Mouse (Mus musculus) left cerebral cortex, adult 8-10 months (tissue): ENCODE measurements around the gene Slc7a11. TPM values are rescaled to one million over a fixed set of nuclear protein-coding genes. Genes with fewer than 3 reads are reported as not detected.
"Not testable (repeated sequence)": the region's sequence is repeated elsewhere in the genome, so short reads cannot be mapped to it uniquely, and the experiment has no call there.

Source experiments
- DNase-seq, 2 experiments: peaks; one replicate each; pipeline ENCODE4 v3.0.0; 2022; ENCODE audit warnings: low spot score in 2 of 2
- total RNA-seq, 4 experiments: library from RNA; stranded (reverse); gene quantifications; 2 replicates each; pipeline ENCODE4 v1.2.4; 2022

The Slc7a11 gene
- total RNA-seq: 10 to 100 TPM; 24.7 to 31.4 (median 25.8) TPM

DNA sequence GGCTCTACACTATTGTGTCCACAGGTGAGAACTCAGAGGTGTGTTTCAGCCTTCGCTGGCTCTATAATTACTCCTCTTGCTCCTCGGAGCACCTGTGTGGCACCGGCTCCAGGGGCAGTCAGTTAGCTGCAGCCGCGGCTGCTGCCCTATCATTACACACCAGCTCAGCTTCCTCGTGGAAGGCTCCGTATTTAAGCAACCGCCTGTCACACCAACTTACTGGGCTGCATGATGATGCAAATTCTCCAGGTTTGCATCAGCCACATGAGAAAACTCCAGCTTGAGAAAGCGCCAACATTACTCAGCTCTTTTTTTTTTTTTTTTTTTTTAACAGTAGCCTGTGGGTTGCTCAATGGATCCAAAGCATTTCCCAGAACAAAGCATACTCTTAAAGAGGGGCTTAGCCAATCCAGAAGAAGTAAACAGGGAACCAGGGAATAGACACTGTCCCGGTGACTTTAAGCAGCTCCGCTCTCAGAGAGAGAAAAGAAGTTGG, at the start of gene Slc7a11:
Gene Slc7a11, minus strand, starts transcription at position 194 of the 496 bp plus-strand sequence.
- DNase-seq: peak in 1 of 2 experiments; percentile 25

DNA sequence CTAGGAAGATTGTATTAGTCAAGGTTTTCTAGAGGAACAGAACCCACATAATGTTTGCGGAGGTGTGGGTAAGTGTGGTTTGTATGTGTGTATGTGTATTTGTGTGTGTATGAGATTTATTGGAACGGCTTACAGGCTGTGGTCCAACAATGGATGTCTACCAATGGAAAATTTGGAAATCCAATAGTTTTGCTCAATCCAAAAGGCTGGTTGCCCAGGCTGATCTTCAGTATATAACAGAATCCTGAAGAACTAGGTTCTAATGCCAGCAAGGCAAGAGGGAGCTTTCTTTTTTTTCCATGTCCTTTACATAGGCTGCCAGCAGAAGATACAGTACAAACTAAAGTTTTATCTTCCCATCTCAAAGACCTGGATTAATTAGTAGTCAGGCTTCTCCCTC, 48.3 kb upstream of the Slc7a11 start:
- no peak for DNase-seq

DNA sequence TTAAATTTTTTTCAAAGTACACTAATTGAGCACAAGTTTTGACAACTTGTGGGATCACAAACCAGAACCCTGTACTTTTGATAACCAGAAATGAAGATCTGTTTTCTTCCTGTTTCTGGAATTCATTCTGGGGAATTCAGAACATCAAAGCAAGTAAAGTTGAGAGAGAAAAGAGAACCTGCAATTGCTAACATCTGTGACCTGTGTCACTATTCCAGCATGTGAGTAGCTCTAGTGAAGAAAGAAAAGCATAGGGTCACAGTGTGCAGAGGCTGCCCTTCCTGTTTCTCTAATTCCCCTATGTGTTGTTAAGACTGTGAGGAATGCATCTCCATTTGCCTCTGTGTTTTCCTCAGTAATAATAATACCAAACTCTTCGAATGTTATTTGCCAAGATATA, 40.7 kb upstream of the Slc7a11 start:
- DNase-seq: no peak

DNA sequence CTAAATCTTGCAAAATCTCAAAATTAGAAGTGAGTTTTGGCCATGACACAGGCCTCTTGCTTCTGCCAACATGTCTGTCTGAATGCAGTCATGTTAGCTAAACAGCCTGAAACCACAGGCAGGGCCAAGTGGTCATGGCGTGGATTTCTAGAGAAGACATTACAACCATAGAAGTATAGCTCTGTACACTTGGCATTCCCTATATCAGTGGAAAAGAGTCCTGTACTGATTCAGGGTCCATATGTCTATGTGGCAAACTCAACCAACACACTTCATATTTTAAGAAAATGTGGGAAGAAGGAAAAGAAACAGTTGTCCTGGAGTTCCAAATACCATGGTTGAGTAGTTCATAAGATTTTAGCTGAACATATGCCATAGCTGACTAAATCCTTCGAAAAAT, 18.8 kb upstream of the Slc7a11 start:
- DNase-seq: peak in 1 of 2 experiments; percentile 53

DNA sequence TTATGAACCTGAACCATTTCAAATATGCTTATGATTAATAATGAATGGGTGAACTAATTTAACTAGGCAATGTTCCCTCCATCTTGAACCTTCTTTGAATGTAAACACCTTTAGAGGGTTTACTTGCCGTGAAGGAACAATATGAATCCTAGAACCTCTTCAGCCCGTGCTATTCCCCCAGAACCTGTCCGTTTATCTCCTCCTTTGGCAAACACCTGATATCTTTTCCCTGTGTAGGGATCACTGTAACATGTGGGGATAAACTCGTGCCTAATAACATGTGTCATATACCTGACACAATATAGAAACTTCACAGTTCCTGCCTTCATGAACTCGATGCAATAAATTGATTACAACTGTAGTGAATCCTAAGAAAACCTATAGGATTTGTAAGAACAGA, 13.7 kb upstream of the Slc7a11 start:
- DNase-seq: no peak

DNA sequence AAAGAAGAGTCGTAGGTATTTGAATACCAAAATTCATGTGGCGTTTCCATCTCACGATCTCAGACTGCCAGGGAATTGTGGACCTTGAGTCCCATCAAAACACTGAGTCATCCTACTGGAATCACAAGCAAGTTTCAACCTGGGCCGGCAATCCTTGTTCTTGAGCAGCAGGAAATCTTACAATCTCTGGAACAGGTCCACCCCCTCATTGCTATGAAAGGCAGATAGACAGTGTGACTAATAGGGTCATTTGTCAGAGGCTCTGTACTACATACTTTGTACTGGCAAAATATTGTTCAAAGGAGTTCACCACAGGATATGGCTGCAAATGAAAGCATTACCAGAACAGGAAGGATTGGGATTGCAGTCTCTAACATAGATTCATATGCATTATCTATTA, 13.2 kb upstream of the Slc7a11 start:
- DNase-seq: no peak

DNA sequence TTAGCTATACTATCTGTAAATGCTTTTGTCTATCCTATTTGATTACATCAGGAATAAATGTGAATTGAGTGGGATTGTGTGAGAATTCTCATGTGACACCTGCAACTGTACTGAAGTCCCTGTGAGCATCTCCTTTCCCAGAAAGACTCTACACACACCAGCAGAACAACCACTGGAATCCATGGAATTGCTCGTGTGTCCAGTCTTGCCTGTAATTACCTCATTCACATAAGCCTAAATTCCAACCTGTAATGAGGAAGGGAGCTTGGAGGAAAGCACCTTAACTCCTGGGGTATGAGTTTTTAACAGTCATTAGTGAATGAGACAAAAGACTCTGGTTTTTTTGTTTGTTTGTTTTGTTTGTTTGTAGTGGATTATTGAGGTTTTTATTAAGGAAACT, 12.6 kb upstream of the Slc7a11 start:
- DNase-seq: no peak

DNA sequence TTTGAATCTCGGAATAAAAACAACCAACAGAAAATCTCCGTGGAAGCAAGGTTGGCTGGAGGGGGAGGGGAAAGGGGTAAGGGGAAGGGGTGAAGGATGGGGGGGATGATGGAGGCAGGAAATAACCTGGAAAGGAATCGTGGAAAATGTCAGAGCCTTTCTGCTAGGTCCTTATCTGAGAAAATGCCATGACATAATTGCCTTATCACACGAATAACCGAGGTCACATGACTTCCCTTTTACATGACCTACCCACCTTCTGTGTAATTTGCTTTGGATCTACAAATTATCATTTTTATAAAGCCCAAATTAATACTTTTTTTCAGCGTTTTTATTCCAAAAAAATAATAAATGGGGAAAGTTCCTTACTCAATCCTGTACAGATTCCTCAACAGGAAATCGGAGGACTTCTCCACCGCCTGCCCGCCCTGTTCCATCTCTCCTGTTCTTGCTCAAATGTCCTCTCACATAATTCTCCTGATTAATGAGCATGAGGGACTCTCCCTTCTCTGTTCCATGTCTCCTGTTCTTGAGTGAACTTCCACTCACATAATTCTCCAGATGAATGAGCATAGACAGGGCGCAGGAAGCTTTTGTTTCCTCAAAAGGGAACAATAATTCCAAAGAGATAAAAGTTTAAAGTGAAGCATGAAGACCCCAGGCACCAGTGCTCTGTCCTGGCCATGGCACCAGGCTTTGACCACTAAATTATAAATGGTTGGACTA, 1.8 kb upstream of the Slc7a11 start:
- no peak for DNase-seq

DNA sequence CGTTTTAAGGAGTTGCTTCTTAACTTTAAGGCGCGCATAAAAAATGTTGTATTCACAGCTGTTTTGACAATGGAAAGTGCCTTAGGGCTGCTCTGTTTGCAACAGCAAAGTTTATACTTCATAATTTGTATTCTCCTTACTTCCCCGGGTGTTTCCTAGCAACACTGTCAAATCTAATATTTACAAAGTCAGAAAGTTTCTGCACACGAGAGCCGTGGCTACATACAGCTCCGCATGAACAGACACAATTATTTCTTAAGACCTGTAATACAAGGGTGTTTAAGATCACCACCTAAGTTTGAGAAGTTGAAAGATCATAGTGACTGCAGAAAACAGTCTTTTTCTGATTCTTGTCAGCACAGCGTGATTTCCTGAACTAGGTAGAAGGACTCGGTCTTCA, 528 bp upstream of the Slc7a11 start:
- DNase-seq: no peak

DNA sequence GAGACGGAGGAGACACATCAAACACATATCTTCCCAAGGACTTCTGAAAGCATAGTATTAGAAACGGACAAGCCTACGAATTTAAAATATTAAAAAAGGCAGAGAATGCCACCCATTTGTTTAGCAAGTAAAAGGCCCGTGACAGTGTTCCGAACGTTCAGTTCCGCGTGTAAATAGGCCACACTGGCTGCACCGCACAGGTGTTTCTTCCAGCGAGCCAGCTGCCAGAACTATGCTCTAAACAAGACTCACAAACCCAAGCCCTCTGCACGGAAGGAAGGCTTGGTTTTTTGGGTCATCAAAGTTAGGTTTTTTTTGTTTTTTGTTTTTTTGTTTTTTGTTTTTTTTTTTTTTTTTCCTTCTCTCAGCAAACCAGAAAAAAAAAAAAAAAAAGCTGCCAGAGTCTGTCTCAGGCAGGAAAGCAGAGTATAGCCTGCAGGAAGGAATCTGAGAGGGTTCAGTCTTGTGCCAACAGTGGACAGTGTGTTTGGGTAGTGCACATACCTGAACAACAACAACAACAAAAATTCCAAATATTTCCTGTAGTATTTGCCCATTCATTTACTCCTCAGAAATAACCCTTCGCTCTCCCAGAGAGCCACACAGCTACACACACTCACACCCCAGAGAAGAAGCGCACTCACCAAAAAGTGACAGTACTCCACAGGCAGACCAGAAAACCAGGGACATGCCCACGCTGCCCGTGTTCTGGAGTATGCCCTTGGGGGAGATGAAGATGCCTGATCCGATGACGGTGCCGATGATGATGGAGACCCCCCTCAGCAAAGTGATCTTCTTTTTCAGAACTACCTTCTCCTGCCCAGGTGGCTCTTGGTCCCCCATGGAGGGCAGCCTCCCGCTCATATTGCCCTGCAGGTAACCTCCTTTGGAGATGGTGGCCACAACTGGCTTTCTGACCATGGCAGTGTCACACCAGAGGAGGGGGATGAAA, 797 bp downstream of the Slc7a11 start:
- DNase-seq: no peak

DNA sequence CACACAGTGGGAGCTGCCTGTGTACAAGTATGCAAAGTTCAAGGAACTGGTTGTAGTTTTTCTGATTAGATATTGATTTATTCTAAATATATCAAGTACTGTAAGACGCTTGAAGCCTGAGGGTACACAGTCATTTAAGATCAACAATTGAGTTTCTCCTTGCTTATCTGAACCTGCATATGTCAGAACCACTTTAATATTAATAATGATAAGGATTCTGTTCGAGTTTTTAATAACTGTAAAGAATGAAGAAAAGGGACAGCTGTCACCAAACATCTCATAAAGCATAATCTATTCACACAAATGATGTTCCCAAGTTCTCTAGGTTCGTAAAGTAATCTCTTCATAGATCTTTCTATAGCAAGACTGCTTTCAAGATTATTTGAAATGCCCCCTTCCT, 2.1 kb downstream of the Slc7a11 start:
- DNase-seq: no peak

DNA sequence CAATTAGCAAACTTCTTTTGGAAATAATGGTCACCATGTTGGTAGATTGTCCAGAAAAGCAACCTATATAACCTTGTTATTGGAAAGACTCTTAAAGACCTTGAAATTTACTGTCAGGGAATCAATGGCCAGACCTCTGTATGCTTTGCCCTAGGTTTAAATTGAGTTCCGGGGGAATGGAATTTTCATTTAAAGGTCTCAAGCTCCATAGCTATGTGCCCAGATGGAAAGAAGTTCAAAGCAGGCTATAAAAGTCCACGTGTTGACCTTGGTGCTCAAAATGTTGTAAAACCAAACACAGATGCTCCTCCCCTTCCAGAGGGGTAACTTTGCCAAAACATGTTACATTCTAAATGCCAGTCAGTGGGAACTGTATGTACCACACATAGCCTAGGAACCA, 3.0 kb downstream of the Slc7a11 start:
- DNase-seq: no peak

DNA sequence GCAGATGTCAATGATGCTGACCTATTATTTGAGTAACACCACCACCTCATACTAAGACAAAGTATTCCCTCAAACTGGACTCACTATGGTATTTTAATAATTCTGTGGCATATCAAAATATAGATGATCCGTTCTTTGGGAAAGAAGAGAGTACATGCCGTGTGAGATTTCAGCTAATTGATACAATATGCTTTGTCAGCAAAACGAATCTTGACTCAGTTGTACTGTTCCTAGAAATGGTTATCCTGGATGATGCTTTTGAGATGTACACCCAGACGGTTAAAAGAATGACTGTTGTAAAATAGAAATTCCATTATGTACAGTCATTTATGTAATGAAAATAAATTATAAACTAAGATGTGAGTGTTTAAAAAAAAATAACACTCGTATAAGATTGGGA, 4.0 kb downstream of the Slc7a11 start:
- DNase-seq: no peak

DNA sequence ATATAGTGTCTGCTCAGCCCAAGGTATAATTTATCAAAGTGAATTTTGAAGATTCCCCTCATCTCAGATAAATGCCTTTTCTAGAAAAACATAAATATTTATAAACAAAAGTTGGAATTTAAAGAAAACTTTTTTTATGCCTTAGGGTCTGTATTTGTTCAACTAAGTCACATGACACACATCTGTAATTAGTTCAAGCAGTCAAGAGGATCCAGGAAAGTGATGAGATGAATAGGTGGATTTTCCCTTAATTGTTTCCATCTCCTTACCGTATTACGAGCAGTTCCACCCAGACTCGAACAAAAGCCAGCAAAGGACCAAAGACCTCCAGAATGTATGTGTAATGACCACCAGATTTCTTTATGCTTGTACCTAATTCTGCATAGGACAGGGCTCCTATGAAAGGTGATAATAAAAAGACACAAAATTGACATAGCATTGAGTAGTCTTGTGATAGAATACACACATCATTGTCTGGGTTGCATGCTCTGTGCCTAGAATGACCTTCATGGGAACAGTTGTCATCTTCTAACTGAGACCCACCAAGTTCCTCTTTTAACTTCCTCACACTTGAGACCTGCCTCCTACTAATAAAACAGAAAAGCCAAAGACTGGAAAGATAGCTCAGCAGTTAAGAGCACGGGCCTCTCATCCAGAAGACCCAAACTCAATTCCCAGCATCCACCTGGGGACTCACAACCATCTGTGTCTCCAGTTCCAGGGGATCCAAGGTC, 4.7 kb downstream of the Slc7a11 start:
- no peak for DNase-seq

DNA sequence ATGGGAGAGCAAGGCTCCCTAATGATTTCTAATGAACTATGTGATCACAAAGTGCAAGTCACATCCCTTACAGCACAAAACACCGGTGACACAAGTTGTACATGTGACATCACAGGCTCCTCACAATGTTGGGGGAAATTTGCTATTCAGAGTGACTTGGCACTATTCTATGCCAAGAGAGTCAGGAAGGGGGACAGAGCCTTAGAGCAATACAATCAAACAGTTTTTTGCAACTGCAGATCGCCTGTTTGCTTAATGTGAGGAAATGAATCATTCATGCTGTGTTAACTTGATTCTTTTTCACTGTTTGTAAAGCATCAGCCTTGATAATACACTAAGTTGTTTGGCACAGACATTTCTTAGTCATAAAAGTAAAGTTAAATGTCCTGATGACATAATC, 5.3 kb downstream of the Slc7a11 start:
- DNase-seq: not testable (repeated sequence)

DNA sequence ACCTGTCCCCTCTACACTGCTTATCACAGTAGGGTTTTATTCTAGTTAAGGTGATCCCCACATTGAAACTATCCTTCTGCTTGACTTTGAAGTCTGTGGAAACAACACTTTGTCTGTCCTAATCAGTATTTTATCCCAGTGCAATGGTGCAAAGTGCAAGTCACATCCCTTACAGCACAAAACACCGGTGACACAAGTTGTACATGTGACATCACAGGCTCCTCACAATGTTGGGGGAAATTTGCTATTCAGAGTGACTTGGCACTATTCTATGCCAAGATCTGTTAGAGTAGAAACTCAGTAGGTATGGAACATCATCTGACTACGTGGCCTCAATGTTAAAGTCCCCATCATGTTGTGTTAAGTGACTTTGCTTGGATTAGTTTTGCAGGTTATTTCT, 7.0 kb downstream of the Slc7a11 start:
- DNase-seq: not testable (repeated sequence)

DNA sequence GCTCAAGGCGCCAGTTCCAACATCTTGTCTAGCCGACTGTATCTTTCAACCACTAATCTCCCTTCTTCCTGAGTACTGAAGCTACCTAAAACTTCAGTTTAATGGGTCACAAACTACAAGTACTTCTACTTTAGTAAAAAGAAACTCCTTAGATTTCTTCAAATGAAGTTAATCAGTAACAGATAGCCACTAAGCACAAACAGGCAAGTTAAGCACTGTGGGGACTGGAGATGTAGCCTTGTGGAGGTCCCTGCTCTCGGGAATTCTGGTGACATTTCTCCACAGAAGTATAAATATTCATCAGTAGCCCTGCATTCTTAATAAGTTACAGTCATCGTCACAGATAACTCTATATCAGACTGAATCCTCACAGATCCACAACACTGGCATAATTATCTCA, 9.6 kb downstream of the Slc7a11 start:
- no peak for DNase-seq

DNA sequence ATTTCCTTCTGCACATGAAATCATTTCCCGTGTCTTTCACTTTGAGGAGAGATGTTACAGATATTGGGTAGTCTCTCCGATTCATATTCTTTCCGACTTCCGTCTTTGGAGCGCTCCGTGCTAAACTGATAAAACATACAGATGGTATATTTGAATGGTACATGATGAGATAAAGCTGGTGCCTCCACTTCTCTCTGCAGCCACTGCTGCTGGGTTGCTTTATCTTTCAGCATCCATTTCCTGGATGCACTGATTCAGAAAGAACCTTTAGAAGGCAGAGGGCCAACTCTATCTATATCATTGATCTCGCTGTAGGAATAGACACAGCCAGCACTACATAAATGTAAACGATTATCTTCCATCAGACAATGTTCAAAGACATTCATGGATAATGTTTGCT, 12.6 kb downstream of the Slc7a11 start:
- no peak for DNase-seq

DNA sequence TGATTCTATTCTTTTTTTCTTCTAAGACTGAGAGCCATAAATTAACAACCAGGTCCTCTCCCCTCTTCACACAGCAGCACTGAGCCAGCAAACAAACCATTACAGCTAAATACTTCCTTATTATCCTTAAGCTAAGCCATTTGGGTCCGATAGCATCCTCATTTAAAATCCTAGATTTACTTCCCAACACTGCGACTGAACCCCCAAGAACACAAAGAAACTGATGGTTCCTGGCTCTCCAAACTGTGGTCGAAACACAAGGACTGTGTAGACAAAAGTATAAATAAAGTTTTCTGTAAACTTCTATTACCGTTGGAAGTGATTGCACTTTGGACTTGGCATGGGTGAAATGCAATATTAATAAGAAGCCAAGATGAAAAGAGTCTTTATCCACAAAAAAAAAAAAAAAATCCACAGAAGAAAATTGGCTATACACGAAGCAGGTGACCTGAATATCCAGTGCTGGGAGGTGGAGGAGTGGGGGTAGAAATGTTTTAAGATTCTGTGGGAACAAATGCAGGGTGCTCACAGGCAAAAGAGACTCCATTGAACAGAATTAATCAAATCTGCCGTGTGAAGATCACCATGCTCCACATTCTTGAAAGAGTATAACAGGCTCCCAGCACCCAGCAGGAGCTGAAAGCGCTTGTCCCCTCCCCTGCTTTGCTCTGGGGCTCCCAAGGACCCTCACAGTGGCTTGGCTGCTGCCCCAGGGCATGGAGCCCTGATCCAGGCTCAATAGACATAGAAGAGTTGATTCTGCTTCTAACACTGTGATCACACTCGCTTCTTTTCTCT, 21.7 kb downstream of the Slc7a11 start:
- peak in 1 of 2 experiments; percentile 75 for DNase-seq

DNA sequence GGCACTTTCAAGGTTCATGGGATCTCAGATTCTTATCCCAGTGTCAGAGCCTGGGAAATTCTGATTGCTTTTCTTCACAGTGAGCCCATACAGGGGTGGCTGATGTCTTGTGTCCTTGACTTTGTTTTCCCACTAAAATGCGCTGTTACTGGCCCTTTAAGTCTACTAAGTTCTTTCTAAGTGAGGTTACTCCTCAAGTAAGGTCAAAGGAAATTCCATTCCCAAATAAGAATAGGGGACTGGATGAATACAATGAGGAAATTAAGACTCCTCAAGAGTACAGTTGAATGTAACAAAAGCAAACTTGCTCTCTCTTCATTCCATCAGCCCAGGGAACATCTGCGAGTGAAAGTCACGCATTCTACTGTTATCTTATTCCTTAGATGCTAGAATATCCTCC, 24.3 kb downstream of the Slc7a11 start:
- DNase-seq: no peak

DNA sequence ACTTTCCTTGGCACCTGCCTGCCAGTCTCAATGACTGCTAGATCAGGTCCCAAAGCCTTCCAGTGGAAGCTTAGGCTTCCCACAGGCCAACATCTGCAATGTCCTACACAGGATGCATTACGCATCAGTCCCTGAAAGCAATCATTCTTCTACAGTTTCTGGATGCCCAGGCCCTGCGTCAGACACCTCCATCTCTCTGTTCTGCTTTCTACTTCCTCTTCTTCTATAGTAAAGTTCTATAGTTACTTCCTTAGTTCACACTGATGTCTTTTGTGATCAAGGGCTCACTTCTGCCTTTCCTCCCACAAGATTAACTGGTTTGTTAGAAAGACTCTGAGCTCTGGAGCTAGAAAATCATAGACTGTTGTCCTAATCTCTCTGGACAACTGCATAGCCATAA, 36.6 kb downstream of the Slc7a11 start:
- no peak for DNase-seq
